Mouse (Mus musculus) intestine, embryonic 16.5 days (tissue): ENCODE measurements around the gene Ttc7b. TPM values are rescaled to one million over a fixed set of nuclear protein-coding genes. Genes with fewer than 3 reads are reported as not detected.
A peak's percentile ranks its signal among the peaks of the same experiment; 100 is the strongest.

ENCODE experiments used
- ATAC-seq: fragments of 200-750 bp; cut with Nextera tagmentation; 2 replicates; pipeline ENCODE4 v1.8.0; 2017; ENCODE audit warnings: moderate TSS enrichment, moderate library complexity
- H3K27ac ChIP-seq: fragments of 300-500 bp; sonication (generic); 2 replicates; pipeline ENCODE4 v1.5.1; 2014; ENCODE audit warnings: mild to moderate bottlenecking, low read length
- H3K27me3 ChIP-seq: fragments of 300-500 bp; sonication (generic); replicated peaks from 2 replicates; pipeline ENCODE4 v1.6.1; 2014; ENCODE audit warnings: low read length, control low read depth, mixed read lengths; ENCODE audit not compliant: control insufficient read depth, insufficient read depth
- H3K36me3 ChIP-seq: fragments of 300-500 bp; sonication (generic); 2 replicates; pipeline ENCODE4 v1.6.1; 2014; ENCODE audit warnings: low read length, control low read depth; ENCODE audit not compliant: control insufficient read depth, insufficient read depth
- H3K4me1 ChIP-seq: fragments of 300-500 bp; sonication (generic); 2 replicates; pipeline ENCODE4 v1.6.1; 2014; ENCODE audit warnings: low read length, control low read depth, mixed read lengths; ENCODE audit not compliant: control insufficient read depth, insufficient read depth
- H3K4me2 ChIP-seq: fragments of 300-500 bp; sonication (generic); 2 replicates; pipeline ENCODE4 v1.6.1; 2014; ENCODE audit warnings: low read depth, low read length, control low read depth
- H3K4me3 ChIP-seq: fragments of 300-500 bp; sonication (generic); 2 replicates; pipeline ENCODE4 v1.5.1; 2014; ENCODE audit warnings: mild to moderate bottlenecking, low read length
- H3K9ac ChIP-seq: fragments of 300-500 bp; sonication (generic); 2 replicates; pipeline ENCODE4 v1.6.1; 2014; ENCODE audit warnings: low read depth, low read length
- H3K9me3 ChIP-seq: fragments of 300-500 bp; sonication (generic); 2 replicates; pipeline ENCODE4 v1.6.1; 2016; ENCODE audit warnings: low read length, control low read depth; ENCODE audit not compliant: control insufficient read depth
- WGBS: fragments of 180-500 bp; shearing (Covaris S2); extraction: QIAGEN DNeasy Blood & Tissue Kit; methylation state at CpG from one replicate; pipeline ENCODE4 v1.1.7; 2014; 5-methylcytosine and 5-hydroxymethylcytosine counted together
- polyA plus RNA-seq: library from polyadenylated mRNA; unstranded; fragments of >200 nt; fragmentation: Nextera tagmentation; extraction: Ambion mirVana; gene quantifications from 2 replicates; pipeline ENCODE4 v1.2.1, GENCODE M21; 2015

The Ttc7b gene
- polyA plus RNA-seq, 1 experiment from 2014 or later: 2.4 TPM

DNA sequence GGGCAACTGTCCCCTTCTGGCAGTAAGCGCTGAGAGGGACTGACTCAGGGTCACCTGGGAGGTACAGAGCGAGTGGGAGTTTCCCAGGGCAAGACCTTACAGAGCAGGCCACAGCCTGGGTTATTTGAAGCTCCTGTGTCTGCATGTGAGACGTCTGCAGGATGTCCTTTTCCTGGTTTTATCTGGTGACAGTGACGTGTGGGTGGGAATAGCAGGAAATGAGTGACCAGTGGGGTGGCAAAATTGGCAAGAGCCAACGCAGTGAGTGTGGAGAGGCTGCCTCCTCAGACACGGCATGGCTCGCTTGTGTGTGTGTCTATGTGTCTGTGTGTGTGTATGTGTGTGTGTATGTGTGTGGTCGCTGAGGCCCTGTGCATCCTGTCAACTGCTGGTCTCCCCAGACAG is 221.3 kb downstream of the Ttc7b start:
- Histone ChIP-seq H3K4me2 (no peak overlapping the region), H3K4me1 (0 out of 2 replicates have a peak, but pooled peaks cover under 1% of the 10 kb centered on the region), H3K27me3 (no peaks in the 10 kb centered on the region), H3K27ac (peak overlapping the region; percentile 14; the same call in 1 of the 2 replicates), H3K9ac (no peak overlapping the region), H3K36me3 (peaks cover 3% of the 10 kb centered on the region; the same call in 1 of the 2 replicates), H3K4me3 (no peak overlapping the region), H3K9me3 (0 out of 2 replicates have a peak, but pooled peaks cover 2% of the 10 kb centered on the region)
- peak; percentile 48; the same call in 1 of the 2 replicates for ATAC-seq
- WGBS: 72% methylated on average over 8 of the region's 8 CpGs

- no peak overlapping the region for H3K4me3 ChIP-seq
- H3K9me3 ChIP-seq: 0 out of 2 replicates have a peak, but pooled peaks cover 2% of the 10 kb centered on the region
- H3K4me1 ChIP-seq: no peaks in the 10 kb centered on the region
- H3K27ac ChIP-seq: peak overlapping the region; percentile 51; the same call in 1 of the 2 replicates
- WGBS: 77% methylated on average over 2 of the region's 2 CpGs
- peaks cover 3% of the 10 kb centered on the region; the same call in 1 of the 2 replicates for H3K36me3 ChIP-seq
- ATAC-seq: no peak; the same call in 1 of the 2 replicates
- no peak overlapping the region for H3K4me2 ChIP-seq
- H3K9ac ChIP-seq: no peak overlapping the region
- no peaks in the 10 kb centered on the region for H3K27me3 ChIP-seq
Measured at GRCm38 (mm10) chr12:100298788-100299187, 221.8 kb downstream of the Ttc7b start.

DNA sequence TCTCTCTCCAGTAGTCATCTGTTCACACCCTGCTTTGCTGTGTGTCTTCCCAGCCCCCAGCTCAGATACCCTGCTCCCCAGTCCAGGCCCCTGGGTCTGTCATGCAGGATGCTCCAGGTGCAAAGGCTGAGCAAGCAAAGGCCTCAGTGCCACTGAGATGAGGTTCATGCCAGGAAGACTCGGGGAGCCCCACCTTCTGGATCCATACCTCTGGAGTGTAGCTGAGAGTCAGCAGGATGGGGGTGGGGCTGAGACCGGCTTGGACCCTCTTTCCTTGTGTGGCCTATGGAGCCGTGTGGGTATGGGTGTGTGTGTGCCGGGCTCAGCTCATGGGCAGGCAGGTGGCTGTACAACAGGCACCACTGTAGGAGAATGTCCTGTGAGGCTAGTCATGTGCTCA is 222.7 kb downstream of the Ttc7b start:
- no peak overlapping the region for H3K27ac ChIP-seq
- H3K4me3 ChIP-seq: no peak overlapping the region
- no peak overlapping the region for H3K9ac ChIP-seq
- no peak overlapping the region for H3K4me2 ChIP-seq
- no peak for ATAC-seq
- 83% methylated on average over 4 of the region's 4 CpGs for WGBS
- 0 out of 2 replicates have a peak, but pooled peaks cover 2% of the 10 kb centered on the region for H3K9me3 ChIP-seq
- no peaks in the 10 kb centered on the region for H3K4me1 ChIP-seq
- H3K36me3 ChIP-seq: peaks cover 3% of the 10 kb centered on the region; the same call in 1 of the 2 replicates
- H3K27me3 ChIP-seq: no peaks in the 10 kb centered on the region

GRCm38 (mm10) chr12:100294457-100294856 is 226.2 kb downstream of the Ttc7b start:
- H3K36me3 ChIP-seq: no peaks in the 10 kb centered on the region
- H3K4me3 ChIP-seq: no peak overlapping the region
- H3K4me1 ChIP-seq: peaks cover 19% of the 10 kb centered on the region
- H3K27ac ChIP-seq: no peak overlapping the region
- no peak for ATAC-seq
- H3K4me2 ChIP-seq: no peak overlapping the region
- no peak overlapping the region for H3K9ac ChIP-seq
- no peaks in the 10 kb centered on the region for H3K27me3 ChIP-seq
- 84% methylated on average over 2 of the region's 2 CpGs for WGBS
- 0 out of 2 replicates have a peak, but pooled peaks cover 2% of the 10 kb centered on the region for H3K9me3 ChIP-seq

DNA sequence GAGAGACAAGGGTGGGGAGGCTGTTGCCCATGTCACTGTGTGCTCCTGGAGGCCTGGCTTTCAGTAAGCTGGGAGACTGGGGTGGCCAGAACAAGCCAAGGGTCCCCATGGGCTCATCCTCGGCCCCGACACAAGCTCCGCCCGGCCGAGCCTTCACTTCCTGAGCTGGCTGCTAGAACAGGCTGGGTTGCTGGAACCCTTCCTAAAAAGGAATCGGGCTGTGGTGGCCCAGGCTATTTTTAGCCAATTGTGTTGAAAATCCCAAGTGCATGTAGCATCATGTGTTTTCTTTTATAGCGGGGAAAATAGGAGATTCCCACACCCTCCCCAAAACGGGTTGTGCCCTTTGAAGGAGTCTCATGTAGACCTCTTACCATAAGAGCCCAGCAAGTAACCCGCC is 226.7 kb downstream of the Ttc7b start:
- Histone ChIP-seq H3K27ac (no peak overlapping the region), H3K36me3 (no peaks in the 10 kb centered on the region), H3K27me3 (no peaks in the 10 kb centered on the region), H3K9ac (no peak overlapping the region), H3K4me1 (peaks cover 24% of the 10 kb centered on the region), H3K9me3 (0 out of 2 replicates have a peak, but pooled peaks cover 2% of the 10 kb centered on the region), H3K4me3 (no peak overlapping the region), H3K4me2 (no peak overlapping the region)
- 75% methylated on average over 9 of the region's 9 CpGs for WGBS
- ATAC-seq: no peak

DNA sequence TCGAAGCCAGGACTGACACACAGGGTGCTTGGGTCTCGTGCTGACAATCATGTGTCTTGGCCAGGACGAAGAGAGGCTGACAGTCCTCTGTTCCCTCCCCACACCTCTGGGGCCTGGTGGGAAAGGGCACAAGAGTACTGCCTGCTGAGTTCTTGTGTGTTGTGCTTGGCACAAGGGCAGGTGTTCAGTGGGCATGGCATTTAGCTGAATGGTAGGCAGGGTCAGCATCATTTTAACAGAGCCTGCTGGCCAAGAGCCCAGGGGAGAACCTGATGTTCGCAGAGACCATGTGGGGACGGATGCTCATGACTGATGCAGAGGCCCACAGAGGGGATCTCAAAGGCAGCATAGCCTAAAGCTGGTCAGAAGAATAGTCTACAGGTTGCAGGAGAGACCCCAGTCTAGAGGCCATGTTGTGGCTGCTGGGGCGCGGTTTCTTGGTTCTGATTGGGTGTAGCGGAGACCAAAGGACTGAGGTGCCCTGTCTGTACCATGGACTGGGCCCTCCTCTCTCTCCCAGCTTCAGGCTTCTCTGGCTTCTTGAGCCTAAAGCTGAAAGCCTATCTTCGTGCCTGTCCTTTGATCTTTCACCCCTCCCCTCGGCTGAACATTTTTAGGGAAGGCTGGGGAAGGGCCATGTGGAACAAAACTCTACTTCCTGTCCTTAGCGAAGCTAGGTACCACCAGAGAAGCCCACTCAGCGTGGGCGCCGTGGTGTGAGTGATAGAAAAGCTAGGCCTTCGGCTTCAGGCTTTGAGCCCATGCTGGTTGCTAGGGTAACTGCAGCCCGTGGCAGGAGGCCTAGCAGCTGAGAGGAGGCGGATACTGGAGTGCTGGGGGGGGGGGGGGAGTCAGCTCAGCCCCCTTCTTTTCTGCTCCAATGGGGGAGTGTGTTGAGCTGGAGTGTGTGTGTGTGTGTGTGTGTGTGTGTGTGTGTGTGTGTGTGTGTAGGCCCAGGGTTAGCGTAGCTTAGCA is 229.6 kb downstream of the Ttc7b start:
- H3K27ac ChIP-seq: peak overlapping the region; percentile 51
- H3K36me3 ChIP-seq: no peaks in the 10 kb centered on the region
- H3K9ac ChIP-seq: 0 out of 2 replicates have a peak overlapping the region, but pooled peaks have one; percentile 25
- no peak overlapping the region for H3K4me3 ChIP-seq
- no peak overlapping the region for H3K4me2 ChIP-seq
- 0 out of 2 replicates have a peak, but pooled peaks have one; percentile 8 for ATAC-seq
- no peaks in the 10 kb centered on the region for H3K9me3 ChIP-seq
- 54% methylated on average over 17 of the region's 18 CpGs for WGBS
- H3K27me3 ChIP-seq: no peaks in the 10 kb centered on the region
- peaks cover 34% of the 10 kb centered on the region for H3K4me1 ChIP-seq

DNA sequence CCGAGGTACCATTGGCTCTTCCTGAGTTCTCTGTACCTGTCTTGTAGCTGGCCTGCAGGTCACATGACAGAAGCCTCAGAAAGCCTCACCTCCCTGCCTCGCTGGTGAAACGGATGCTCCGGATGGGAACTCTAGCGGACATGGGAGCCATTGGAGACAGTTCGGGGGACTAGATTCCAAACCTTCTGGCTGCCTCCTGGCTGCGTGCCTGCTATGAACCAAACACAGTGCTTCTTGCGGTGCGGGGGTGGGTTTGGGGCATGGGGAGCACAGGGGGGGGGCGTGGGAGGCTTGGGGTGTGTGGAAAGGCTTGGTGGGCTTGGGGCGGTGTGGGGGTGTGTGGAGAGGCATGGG is 230.5 kb downstream of the Ttc7b start:
- 0 out of 2 replicates have a peak overlapping the region, but pooled peaks have one; percentile 11 for H3K9ac ChIP-seq
- peaks cover 34% of the 10 kb centered on the region for H3K4me1 ChIP-seq
- peak; percentile 6; the same call in 1 of the 2 replicates for ATAC-seq
- H3K36me3 ChIP-seq: no peaks in the 10 kb centered on the region
- 44% methylated on average over 11 of the region's 11 CpGs for WGBS
- no peaks in the 10 kb centered on the region for H3K27me3 ChIP-seq
- H3K4me2 ChIP-seq: no peak overlapping the region
- no peaks in the 10 kb centered on the region for H3K9me3 ChIP-seq
- H3K4me3 ChIP-seq: no peak overlapping the region
- H3K27ac ChIP-seq: peak overlapping the region; percentile 51

- no peak overlapping the region for H3K4me2 ChIP-seq
- WGBS: 17% methylated on average over 8 of the region's 8 CpGs
- 0 out of 2 replicates have a peak overlapping the region, but pooled peaks have one; percentile 40 for H3K9ac ChIP-seq
- H3K9me3 ChIP-seq: no peaks in the 10 kb centered on the region
- H3K4me1 ChIP-seq: peaks cover 34% of the 10 kb centered on the region
- peak overlapping the region; percentile 51 for H3K27ac ChIP-seq
- no peaks in the 10 kb centered on the region for H3K27me3 ChIP-seq
- no peaks in the 10 kb centered on the region for H3K36me3 ChIP-seq
- no peak overlapping the region for H3K4me3 ChIP-seq
- peak; percentile 59 for ATAC-seq
Measured at GRCm38 (mm10) chr12:100289267-100290177, 231.1 kb downstream of the Ttc7b start.
